In genomic region chr7:116654466-116654865, GRCm38 (mm10) we compare ENCODE assay signal across 10 mouse cellular contexts.
DNase-seq lines count a peak whose midpoint lies in the region; ATAC-seq and TF ChIP-seq lines count a peak whose summit lies in the region.
"Had no signal": no experiment of that assay in that cellular context is flagged by ENCODE, and none has a peak within 500 bp of the region (broad histone marks: within the 10 kb centered on the region; RNA-seq: fewer than 3 reads in every experiment).

No protein-coding gene starts in this region.

- peak; percentile 19 for DNase-seq in hindbrain, embryonic 10.5 days (ENCODE audit: low spot score)
- peak; percentile 61 for DNase-seq in brain, embryonic 14.5 days (ENCODE audit: low read depth)
- peak; percentile 7 for DNase-seq in kidney, adult 18-20 months
- peak; percentile 10 for DNase-seq in limb, embryonic 14.5 days (ENCODE audit: low spot score)
- DNase-seq in frontal cortex, postnatal 36 days (ENCODE audit: low spot score in 2 of 2), result no peak
- no peak for DNase-seq in thymus, adult 18-20 months
- DNase-seq in layer of hippocampus, adult 18-20 months (ENCODE audit: low spot score in 2 of 2), result no peak
- DNase-seq: liver, postnatal 0 days had no signal

- H3K4me3 ChIP-seq in hindbrain, embryonic 10.5 days, result no peak overlapping the region
- no peak overlapping the region for H3K4me3 ChIP-seq in hindbrain, embryonic 13.5 days
- no peak overlapping the region for H3K4me3 ChIP-seq in limb, embryonic 14.5 days (replicated peaks; ENCODE audit: low read length)
- H3K4me3 ChIP-seq: myocyte had no signal

- H3K27ac ChIP-seq in hindbrain, embryonic 10.5 days, result no peak overlapping the region
- H3K27ac ChIP-seq in hindbrain, embryonic 13.5 days, result no peak overlapping the region
- H3K27ac ChIP-seq in limb, embryonic 14.5 days (replicated peaks; ENCODE audit: low read depth, low read length), result no peak overlapping the region

- no peaks in the 10 kb centered on the region for H3K27me3 ChIP-seq in hindbrain, embryonic 10.5 days (ENCODE audit: insufficient read depth, poor library complexity, severe bottlenecking)
- H3K27me3 ChIP-seq in hindbrain, embryonic 13.5 days, result no peaks in the 10 kb centered on the region
- H3K27me3 ChIP-seq in limb, embryonic 14.5 days (ENCODE audit: control insufficient read depth, insufficient read depth, low read length), result no peaks in the 10 kb centered on the region

- H3K9me3 ChIP-seq in hindbrain, embryonic 10.5 days, result no peaks in the 10 kb centered on the region
- no peaks in the 10 kb centered on the region for H3K9me3 ChIP-seq in hindbrain, embryonic 13.5 days
- no peaks in the 10 kb centered on the region for H3K9me3 ChIP-seq in limb, embryonic 14.5 days (ENCODE audit: control insufficient read depth, low read length)

- H3K4me2 ChIP-seq in hindbrain, embryonic 13.5 days, result no peak overlapping the region
- no peak overlapping the region for H3K4me2 ChIP-seq in limb, embryonic 14.5 days (replicated peaks; ENCODE audit: low read depth, low read length, severe bottlenecking)

- 64% methylated on average over 10 of the region's 10 CpGs for WGBS in hindbrain, embryonic 10.5 days
- 59% methylated on average over 10 of the region's 10 CpGs for WGBS in hindbrain, embryonic 13.5 days
- 16% methylated on average over 10 of the region's 10 CpGs for WGBS in limb, embryonic 14.5 days

- no peak for TF ChIP-seq CTCF in brain, embryonic 14.5 days (IDR thresholded peaks at IDR 0.05; ENCODE audit: borderline replicate concordance, extremely low read depth, insufficient read depth, insufficient read length)

- H3K36me3 ChIP-seq in hindbrain, embryonic 10.5 days, result no peaks in the 10 kb centered on the region
- H3K36me3 ChIP-seq in hindbrain, embryonic 13.5 days, result no peaks in the 10 kb centered on the region
- no peaks in the 10 kb centered on the region for H3K36me3 ChIP-seq in limb, embryonic 14.5 days (ENCODE audit: control insufficient read depth, insufficient read depth, low read length)

- H3K4me1 ChIP-seq in hindbrain, embryonic 10.5 days (replicated peaks), result no peaks in the 10 kb centered on the region
- H3K4me1 ChIP-seq in hindbrain, embryonic 13.5 days (replicated peaks), result no peaks in the 10 kb centered on the region
- H3K4me1 ChIP-seq in limb, embryonic 14.5 days (ENCODE audit: control insufficient read depth, insufficient read depth, low read length), result no peaks in the 10 kb centered on the region

- no peak for ATAC-seq in hindbrain, embryonic 13.5 days (ENCODE audit: low FRiP score)
- peak; percentile 30; the same call in 1 of the 2 replicates for ATAC-seq in limb, embryonic 14.5 days (ENCODE audit: low FRiP score, low read depth)
- ATAC-seq: liver, postnatal 0 days had no signal

- no peak for TF ChIP-seq POLR2A in brain, embryonic 14.5 days (IDR thresholded peaks at IDR 0.05; ENCODE audit: borderline replicate concordance, extremely low read depth, insufficient read depth, insufficient read length, poor library complexity, severe bottlenecking)
- no peak for TF ChIP-seq POLR2A in limb, embryonic 14.5 days (IDR thresholded peaks at IDR 0.05; ENCODE audit: borderline replicate concordance, extremely low read depth, insufficient read depth, insufficient read length)

- no peak overlapping the region for H3K9ac ChIP-seq in hindbrain, embryonic 13.5 days
- no peak overlapping the region for H3K9ac ChIP-seq in limb, embryonic 14.5 days (ENCODE audit: low read depth, low read length, severe bottlenecking)
- H3K9ac ChIP-seq: liver, postnatal 0 days had no signal

Comparison
In these comparisons a context has a peak if more than half of its experiments do, and no peak if none do; other contexts are left out.
1. DNase-seq: peak in hindbrain, embryonic 10.5 days (single experiment), brain, embryonic 14.5 days (single experiment), kidney, adult 18-20 months (single experiment) and limb, embryonic 14.5 days (single experiment); none in frontal cortex, postnatal 36 days (0 of 2), thymus, adult 18-20 months (0 of 2) and layer of hippocampus, adult 18-20 months (0 of 2).